Mouse (Mus musculus) forebrain, embryonic 12.5 days (tissue): ENCODE measurements at regions not wholly inside any gene's neighbourhood (a gene's known extent, or its start where the extent isn't known, plus 50 kb on each side); places are given as distances from the start of the nearest gene placed in this dataset.

ENCODE experiments used
- ATAC-seq: fragments of 200-750 bp; cut with Nextera tagmentation; 2 replicates; pipeline ENCODE4 v1.8.0; 2017; ENCODE audit warnings: moderate TSS enrichment; ENCODE audit not compliant: low FRiP score
- H3K27ac ChIP-seq: fragments of 300-500 bp; sonication (generic); 2 replicates; pipeline ENCODE4 v1.5.1; 2016; ENCODE audit warnings: mild to moderate bottlenecking
- H3K27me3 ChIP-seq: fragments of 300-500 bp; sonication (generic); 2 replicates; pipeline ENCODE4 v1.6.1; 2016; ENCODE audit warnings: mild to moderate bottlenecking
- H3K36me3 ChIP-seq: fragments of 300-500 bp; sonication (generic); replicated peaks from 2 replicates; pipeline ENCODE4 v1.6.1; 2016; ENCODE audit warnings: mild to moderate bottlenecking
- H3K4me1 ChIP-seq: fragments of 300-500 bp; sonication (generic); 2 replicates; pipeline ENCODE4 v1.6.1; 2016
- H3K4me2 ChIP-seq: fragments of 300-500 bp; sonication (generic); 2 replicates; pipeline ENCODE4 v1.6.1; 2016; ENCODE audit warnings: mild to moderate bottlenecking, moderate library complexity
- H3K4me3 ChIP-seq: fragments of 300-500 bp; sonication (generic); replicated peaks from 2 replicates; pipeline ENCODE4 v1.5.1; 2016; ENCODE audit warnings: mild to moderate bottlenecking
- H3K9ac ChIP-seq: fragments of 300-500 bp; sonication (generic); 2 replicates; pipeline ENCODE4 v1.6.1; 2016; ENCODE audit warnings: mild to moderate bottlenecking
- H3K9me3 ChIP-seq: fragments of 300-500 bp; sonication (generic); 2 replicates; pipeline ENCODE4 v1.6.1; 2016
- WGBS: fragments of 180-500 bp; shearing (Covaris S2); methylation state at CpG from one replicate; pipeline ENCODE4 v1.1.7; 2016; 5-methylcytosine and 5-hydroxymethylcytosine counted together

DNA sequence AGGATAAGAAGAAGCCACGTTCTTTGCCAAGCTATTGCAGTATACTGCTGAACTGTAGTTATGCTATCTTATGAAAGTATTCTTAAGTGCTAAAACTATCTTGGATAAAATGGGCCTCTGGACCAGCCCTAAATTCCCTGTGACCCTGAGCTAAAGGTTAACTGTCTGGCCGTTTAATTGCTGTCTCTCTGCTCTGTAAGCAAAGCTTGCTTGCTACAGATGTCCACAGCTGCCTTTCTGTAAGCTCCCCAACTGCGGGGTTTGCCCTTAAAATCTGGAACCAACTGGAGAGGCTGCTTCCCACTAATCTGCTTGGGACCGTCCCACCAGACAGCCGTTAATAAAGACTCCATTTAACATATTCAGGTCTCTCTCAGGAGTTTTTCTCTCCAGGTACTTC lies 73.2 kb upstream of the 1700021F07Rik start:
- Histone ChIP-seq H3K27me3 (no peaks in the 10 kb centered on the region), H3K9me3 (no peaks in the 10 kb centered on the region), H3K4me3 (no peak overlapping the region), H3K9ac (no peak overlapping the region), H3K4me2 (no peak overlapping the region), H3K4me1 (peaks cover 4% of the 10 kb centered on the region; the same call in 1 of the 2 replicates), H3K27ac (no peak overlapping the region), H3K36me3 (no peaks in the 10 kb centered on the region)
- 85% methylated on average over 5 of the region's 5 CpGs for WGBS
- no peak for ATAC-seq

DNA sequence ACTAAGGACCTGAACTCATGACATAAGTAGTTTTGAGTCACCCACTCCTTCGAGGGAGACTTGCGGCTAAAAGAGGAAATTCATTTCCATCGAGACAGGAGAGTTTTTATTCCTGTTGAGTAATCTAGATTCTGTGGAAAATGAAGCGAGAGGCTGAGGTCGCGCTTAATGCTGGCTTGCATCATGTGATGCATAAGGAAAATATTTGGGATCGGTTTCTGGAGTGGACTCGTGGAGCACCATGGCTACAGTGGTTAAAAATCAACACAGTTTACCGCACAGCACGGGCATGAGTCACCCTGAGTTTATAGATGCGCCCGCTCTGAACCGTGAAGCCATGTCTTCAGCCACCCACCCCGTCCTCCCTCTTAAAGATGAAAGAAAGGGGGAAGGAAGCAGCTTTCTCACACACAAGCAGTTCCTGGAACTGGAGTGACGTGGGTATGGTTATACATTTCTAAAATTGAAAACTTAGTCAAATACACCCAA lies 70.3 kb upstream of the 1700021F07Rik start:
- H3K27ac ChIP-seq, result no peak overlapping the region
- no peak overlapping the region for H3K4me2 ChIP-seq
- no peaks in the 10 kb centered on the region for H3K36me3 ChIP-seq
- peaks cover 5% of the 10 kb centered on the region; the same call in 1 of the 2 replicates for H3K9me3 ChIP-seq
- no peak overlapping the region for H3K9ac ChIP-seq
- H3K4me1 ChIP-seq, result no peaks in the 10 kb centered on the region
- no peak overlapping the region for H3K4me3 ChIP-seq
- 92% methylated on average over 15 of the region's 15 CpGs for WGBS
- no peak for ATAC-seq
- H3K27me3 ChIP-seq, result no peaks in the 10 kb centered on the region

DNA sequence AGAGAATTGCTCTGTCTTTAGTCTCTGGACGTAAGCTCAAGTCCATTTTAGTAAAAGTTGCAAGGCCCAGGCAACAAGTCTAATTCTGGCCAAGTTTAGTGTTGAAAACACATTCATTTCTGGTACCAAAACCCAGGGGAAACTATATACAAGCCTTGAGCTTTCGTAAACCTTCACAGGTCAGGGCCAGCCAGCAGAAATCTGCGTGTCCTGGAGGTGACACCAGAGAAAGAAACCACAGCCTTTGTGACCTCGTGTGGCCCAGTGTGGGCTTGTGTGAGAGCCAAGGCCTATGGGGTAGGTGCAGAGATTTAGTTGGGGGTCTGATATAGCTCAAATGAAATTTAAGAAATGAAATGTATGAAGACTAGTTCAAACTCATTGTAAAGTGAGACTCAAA lies 69.6 kb upstream of the 1700021F07Rik start:
- no peak overlapping the region for H3K9ac ChIP-seq
- no peaks in the 10 kb centered on the region for H3K36me3 ChIP-seq
- no peak overlapping the region for H3K4me3 ChIP-seq
- H3K9me3 ChIP-seq, result peaks cover 5% of the 10 kb centered on the region; the same call in 1 of the 2 replicates
- H3K4me1 ChIP-seq, result no peaks in the 10 kb centered on the region
- 93% methylated on average over 4 of the region's 4 CpGs for WGBS
- H3K27ac ChIP-seq, result no peak overlapping the region
- no peak for ATAC-seq
- no peaks in the 10 kb centered on the region for H3K27me3 ChIP-seq
- no peak overlapping the region for H3K4me2 ChIP-seq

DNA sequence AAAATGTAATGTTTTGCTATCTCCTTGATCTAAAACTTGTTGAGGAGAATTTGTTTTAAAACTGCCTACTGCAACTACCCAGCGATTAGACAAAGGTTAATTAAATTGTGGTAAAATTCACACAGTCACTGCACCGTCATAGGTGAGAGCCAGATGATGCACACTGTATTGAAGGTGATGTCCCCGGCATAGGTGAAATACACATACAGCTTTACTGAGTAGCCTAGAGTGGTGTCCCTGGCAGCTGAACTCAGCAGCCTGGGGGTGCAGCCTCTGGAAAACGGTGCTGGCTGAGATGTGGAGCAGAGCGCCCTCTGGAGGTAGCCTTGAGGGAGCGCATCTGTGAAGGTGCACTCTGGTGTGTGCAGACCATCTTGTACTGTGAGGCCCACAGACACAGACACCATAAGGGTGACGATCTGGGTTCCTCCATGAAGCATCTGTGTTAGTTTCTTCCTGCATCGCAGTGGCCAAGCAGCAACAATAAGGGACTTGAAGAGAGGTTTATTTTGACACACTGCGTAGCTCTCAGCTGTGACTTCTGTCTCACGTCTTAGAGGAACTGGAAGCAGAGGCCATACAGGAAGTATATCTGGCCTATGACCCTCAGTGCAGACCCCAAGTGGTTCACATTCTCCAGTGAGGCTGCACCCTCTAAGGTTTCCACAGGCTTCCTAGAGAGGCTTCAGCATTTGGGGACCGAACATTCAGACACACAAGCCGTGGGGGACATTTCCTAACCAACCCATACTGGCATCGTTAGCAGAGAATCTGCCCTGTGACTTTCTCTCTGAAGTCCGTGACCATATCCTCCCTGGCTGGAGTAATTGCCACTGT lies 68.6 kb upstream of the 1700021F07Rik start:
- WGBS, result 70% methylated on average over 14 of the region's 14 CpGs
- no peaks in the 10 kb centered on the region for H3K4me1 ChIP-seq
- H3K27ac ChIP-seq, result no peak overlapping the region
- H3K9me3 ChIP-seq, result peaks cover 5% of the 10 kb centered on the region; the same call in 1 of the 2 replicates
- no peak overlapping the region for H3K4me3 ChIP-seq
- H3K36me3 ChIP-seq, result no peaks in the 10 kb centered on the region
- 0 out of 2 replicates have a peak, but pooled peaks have one; percentile 27 for ATAC-seq
- no peaks in the 10 kb centered on the region for H3K27me3 ChIP-seq
- no peak overlapping the region for H3K9ac ChIP-seq
- H3K4me2 ChIP-seq, result no peak overlapping the region

DNA sequence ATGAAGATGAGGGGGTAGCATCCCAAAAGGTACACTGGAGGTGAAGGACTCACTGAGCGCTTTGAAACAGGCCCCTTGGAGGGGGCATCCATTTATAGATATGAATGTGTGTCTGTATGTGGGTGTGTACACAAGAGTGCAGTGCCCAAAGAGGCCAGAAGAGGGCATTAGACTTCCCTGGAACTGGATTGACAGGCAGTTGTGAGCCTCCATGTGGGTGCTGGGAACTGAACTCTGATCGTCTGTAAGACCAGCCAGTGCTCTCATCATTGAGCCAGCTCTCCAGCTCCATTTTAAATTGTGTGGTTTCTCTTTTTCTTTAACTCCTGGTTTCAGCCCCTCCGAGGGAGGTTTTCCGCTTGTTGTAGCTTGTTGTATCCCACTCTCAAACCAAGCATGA lies 67.6 kb upstream of the 1700021F07Rik start:
- H3K4me3 ChIP-seq, result no peak overlapping the region
- H3K27me3 ChIP-seq, result no peaks in the 10 kb centered on the region
- no peak overlapping the region for H3K27ac ChIP-seq
- ATAC-seq, result no peak
- no peaks in the 10 kb centered on the region for H3K4me1 ChIP-seq
- H3K9ac ChIP-seq, result no peak overlapping the region
- H3K4me2 ChIP-seq, result no peak overlapping the region
- no peaks in the 10 kb centered on the region for H3K36me3 ChIP-seq
- 93% methylated on average over 4 of the region's 4 CpGs for WGBS
- H3K9me3 ChIP-seq, result peaks cover 5% of the 10 kb centered on the region; the same call in 1 of the 2 replicates

DNA sequence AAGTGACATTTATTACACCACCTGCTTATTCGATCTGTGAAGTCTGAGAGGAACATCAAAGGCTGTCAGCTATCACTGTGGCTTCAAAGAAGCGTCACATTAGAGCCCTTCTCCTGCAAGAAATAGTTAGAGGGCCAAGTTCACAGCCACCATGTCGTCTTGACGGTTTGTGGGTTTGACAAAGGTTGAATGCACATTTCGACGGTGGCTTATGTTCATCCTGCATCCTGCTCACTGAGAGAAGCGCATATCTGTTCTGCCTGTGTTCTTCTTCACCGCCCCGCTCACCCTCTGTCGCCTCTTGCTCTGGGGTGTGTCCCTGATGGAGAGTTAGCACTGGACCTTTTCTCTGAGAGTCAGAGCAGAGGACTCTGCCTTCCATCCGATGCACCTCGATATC lies 67.2 kb upstream of the 1700021F07Rik start:
- Histone ChIP-seq H3K4me3 (no peak overlapping the region), H3K36me3 (no peaks in the 10 kb centered on the region), H3K9me3 (peaks cover 5% of the 10 kb centered on the region; the same call in 1 of the 2 replicates), H3K27ac (no peak overlapping the region), H3K9ac (no peak overlapping the region), H3K4me1 (no peaks in the 10 kb centered on the region), H3K4me2 (no peak overlapping the region), H3K27me3 (no peaks in the 10 kb centered on the region)
- no peak for ATAC-seq
- 94% methylated on average over 12 of the region's 12 CpGs for WGBS

DNA sequence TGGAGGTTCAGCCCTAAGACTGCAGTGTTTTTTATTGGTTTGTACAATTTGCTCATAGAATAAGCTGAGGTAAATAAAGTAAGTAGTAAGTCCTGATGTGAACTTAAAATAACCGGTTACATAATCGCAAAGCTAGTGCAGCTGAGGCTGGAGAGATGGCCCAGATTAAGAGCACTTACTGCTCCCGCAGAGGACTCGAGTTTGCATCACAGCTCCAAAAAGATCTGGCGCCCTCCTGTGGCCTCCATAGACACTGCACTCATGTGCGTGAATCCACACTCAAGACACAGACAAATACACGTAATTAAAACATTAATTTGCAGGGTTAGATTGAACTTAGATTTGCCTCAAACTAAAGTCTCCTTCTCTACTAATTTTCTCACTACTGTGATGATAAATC lies 66.3 kb upstream of the 1700021F07Rik start:
- WGBS, result 83% methylated on average over 7 of the region's 7 CpGs
- Histone ChIP-seq H3K36me3 (no peaks in the 10 kb centered on the region), H3K27me3 (no peaks in the 10 kb centered on the region), H3K9ac (no peak overlapping the region), H3K4me3 (no peak overlapping the region), H3K4me2 (no peak overlapping the region), H3K4me1 (no peaks in the 10 kb centered on the region), H3K9me3 (peaks cover 5% of the 10 kb centered on the region; the same call in 1 of the 2 replicates), H3K27ac (no peak overlapping the region)
- ATAC-seq, result no peak

DNA sequence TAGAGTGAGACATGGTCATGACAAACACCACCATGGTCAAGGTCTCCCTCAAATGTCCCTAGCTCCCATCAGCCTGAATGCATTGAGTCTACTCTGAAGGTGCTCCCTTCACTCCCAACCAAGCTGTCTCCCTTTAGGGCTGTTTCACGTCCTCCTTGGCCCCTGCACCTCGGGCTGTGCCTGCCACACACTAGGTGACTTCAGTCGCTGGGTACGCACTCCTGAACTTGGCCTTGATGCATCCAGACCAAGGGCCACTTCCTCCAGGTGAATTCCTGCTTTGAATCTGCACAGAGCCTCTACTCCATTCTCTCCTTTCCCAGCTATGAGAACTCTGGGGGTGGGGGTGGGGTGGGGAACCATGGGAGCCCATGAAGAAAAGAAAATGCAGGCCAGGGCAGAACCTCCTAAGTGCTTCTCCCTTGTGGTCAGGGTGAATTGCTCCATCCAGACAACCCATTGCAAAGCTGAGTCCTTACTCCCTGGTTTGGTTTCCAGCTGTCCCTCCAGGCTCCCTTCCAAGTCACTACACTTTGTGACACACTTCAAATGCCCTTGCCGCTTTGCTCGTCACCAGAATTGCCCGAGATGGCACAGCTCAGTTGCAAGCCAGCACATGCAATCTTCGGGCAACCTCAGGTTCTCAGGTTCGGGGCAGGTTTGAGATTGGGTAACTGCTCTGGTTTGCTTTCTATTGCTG lies 65.3 kb upstream of the 1700021F07Rik start:
- 90% methylated on average over 9 of the region's 9 CpGs for WGBS
- H3K9me3 ChIP-seq, result peaks cover 5% of the 10 kb centered on the region; the same call in 1 of the 2 replicates
- H3K36me3 ChIP-seq, result no peaks in the 10 kb centered on the region
- H3K4me1 ChIP-seq, result no peaks in the 10 kb centered on the region
- no peak for ATAC-seq
- H3K4me3 ChIP-seq, result no peak overlapping the region
- H3K27ac ChIP-seq, result no peak overlapping the region
- no peak overlapping the region for H3K9ac ChIP-seq
- H3K4me2 ChIP-seq, result no peak overlapping the region
- H3K27me3 ChIP-seq, result no peaks in the 10 kb centered on the region

DNA sequence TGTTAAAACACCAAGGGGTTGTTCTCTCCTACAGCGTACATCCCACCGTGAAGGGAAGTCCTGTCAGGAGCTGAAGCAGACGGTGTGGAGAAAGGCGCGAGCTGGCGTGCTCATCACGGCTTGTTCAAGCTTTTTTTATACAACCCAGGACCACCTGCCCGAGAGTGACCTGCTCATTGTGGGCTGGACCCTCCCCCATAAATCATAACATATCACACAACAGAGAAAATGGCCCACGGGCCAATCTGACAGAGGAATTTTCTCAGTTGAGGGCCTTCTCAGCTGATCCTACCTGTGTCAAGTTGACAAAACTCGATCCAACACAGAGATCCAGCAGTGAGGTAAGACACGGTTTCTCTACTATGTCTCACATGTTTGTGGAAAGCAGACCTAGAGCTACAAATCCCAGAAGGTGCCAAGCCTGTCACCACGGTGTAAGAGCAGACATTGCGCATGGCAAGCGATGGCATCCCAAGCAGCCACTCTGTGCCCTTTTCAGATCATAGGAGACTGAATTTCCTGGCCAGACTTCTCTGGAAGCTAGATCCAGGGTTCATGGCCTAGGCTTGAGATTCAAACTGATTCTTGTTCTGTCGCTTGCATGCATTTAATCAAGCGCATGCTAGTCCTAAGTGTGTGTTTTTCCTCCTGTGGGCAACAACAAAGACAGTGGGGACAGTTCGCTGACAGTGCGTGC lies 64.6 kb upstream of the 1700021F07Rik start:
- 93% methylated on average over 18 of the region's 18 CpGs for WGBS
- no peak overlapping the region for H3K4me3 ChIP-seq
- H3K9ac ChIP-seq, result no peak overlapping the region
- H3K4me1 ChIP-seq, result no peaks in the 10 kb centered on the region
- no peak overlapping the region for H3K4me2 ChIP-seq
- no peaks in the 10 kb centered on the region for H3K36me3 ChIP-seq
- no peaks in the 10 kb centered on the region for H3K27me3 ChIP-seq
- no peak for ATAC-seq
- H3K27ac ChIP-seq, result no peak overlapping the region
- H3K9me3 ChIP-seq, result peaks cover 7% of the 10 kb centered on the region; the same call in 1 of the 2 replicates

DNA sequence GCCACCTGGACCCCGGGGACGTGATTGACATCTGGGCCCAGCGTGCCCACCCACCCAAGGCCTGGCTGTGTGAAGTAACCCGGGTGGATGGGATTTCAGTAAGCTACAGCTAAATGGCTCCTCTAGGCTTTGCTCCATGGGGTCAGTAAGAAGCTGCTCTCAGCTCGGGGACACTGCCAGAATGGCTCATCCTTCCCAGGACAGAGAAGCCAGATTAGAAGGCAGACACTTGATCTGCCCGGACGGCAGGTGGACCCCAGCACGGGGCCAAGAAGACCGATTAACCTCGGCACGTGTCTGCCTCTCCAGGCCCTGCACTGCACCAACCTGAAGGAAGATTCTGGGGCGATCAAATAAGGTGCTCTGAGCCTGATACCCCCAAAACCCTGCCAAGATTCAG lies 63.5 kb upstream of the 1700021F07Rik start:
- no peaks in the 10 kb centered on the region for H3K27me3 ChIP-seq
- no peaks in the 10 kb centered on the region for H3K36me3 ChIP-seq
- no peaks in the 10 kb centered on the region for H3K4me1 ChIP-seq
- peaks cover 7% of the 10 kb centered on the region; the same call in 1 of the 2 replicates for H3K9me3 ChIP-seq
- ATAC-seq, result no peak
- no peak overlapping the region for H3K27ac ChIP-seq
- WGBS, result 86% methylated on average over 12 of the region's 12 CpGs
- H3K9ac ChIP-seq, result no peak overlapping the region
- no peak overlapping the region for H3K4me3 ChIP-seq
- no peak overlapping the region for H3K4me2 ChIP-seq

DNA sequence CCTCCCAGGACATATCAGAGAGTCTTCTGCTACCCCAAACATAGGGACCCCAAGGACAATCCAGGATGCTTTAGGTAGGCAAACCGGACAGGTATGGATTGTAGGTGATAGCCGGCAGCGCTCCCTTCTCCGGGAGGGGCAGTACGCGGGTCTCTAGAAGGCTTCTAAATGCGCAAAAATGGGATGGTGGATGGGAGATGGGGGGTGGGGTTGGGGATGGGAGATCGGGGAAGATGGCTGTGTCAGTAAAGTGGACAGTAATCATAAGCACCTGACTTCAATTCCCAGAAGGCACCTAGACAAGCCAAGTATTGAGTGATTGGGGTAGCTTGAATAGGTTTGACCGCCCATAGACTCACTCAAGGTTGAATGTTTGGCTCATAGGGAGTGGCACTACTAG lies 59.1 kb upstream of the 1700021F07Rik start:
- H3K27ac ChIP-seq, result no peak overlapping the region
- H3K4me1 ChIP-seq, result no peaks in the 10 kb centered on the region
- H3K9me3 ChIP-seq, result 0 out of 2 replicates have a peak, but pooled peaks cover 2% of the 10 kb centered on the region
- no peak overlapping the region for H3K4me2 ChIP-seq
- 95% methylated on average over 9 of the region's 9 CpGs for WGBS
- no peaks in the 10 kb centered on the region for H3K27me3 ChIP-seq
- H3K9ac ChIP-seq, result no peak overlapping the region
- no peaks in the 10 kb centered on the region for H3K36me3 ChIP-seq
- H3K4me3 ChIP-seq, result no peak overlapping the region
- ATAC-seq, result no peak

DNA sequence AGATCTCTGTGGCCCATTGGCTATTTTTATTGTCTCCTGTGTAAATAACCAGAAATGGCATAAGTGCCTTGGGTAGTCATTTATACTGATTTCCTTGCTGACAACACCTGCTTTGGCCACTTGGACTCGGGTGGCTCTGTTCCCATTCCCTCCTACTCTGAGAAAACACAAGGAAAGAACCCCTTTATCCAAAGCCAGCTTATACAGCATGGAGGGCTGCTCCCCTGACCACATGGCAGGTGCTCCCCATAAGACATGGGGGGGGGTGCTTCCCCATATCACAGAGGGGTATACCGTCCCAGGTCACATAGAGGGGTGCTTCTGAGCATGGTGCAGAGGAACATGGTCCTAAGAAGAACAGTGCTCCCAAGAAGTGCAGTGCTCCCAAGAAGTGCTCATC lies 57.8 kb upstream of the 1700021F07Rik start:
- Histone ChIP-seq H3K27me3 (no peaks in the 10 kb centered on the region), H3K36me3 (no peaks in the 10 kb centered on the region), H3K4me3 (no peak overlapping the region), H3K9me3 (0 out of 2 replicates have a peak, but pooled peaks cover 2% of the 10 kb centered on the region), H3K27ac (no peak overlapping the region), H3K9ac (no peak overlapping the region), H3K4me1 (no peaks in the 10 kb centered on the region), H3K4me2 (no peak overlapping the region)
- WGBS, result 83% methylated on average over 2 of the region's 2 CpGs
- no peak for ATAC-seq
